Mouse (Mus musculus) lung, embryonic 14.5 days (tissue): ENCODE data around the gene Arhgap29. TPM values are rescaled to one million over a fixed set of nuclear protein-coding genes. Genes with fewer than 3 reads are reported as not detected.

Experiments used
- ATAC-seq: fragments of 200-750 bp; cut with Nextera tagmentation; 2 replicates; pipeline ENCODE4 v1.8.0; 2017; ENCODE audit warnings: mild to moderate bottlenecking, moderate TSS enrichment, moderate library complexity; ENCODE audit not compliant: insufficient read depth
- DNase-seq: peaks from one replicate; pipeline ENCODE4 v3.0.0-alpha.2; 2015
- H3K27ac ChIP-seq: fragments of 300-500 bp; sonication (generic); 2 replicates; pipeline ENCODE4 v1.5.1; 2014; ENCODE audit warnings: low read depth, mild to moderate bottlenecking, moderate library complexity
- H3K27me3 ChIP-seq: fragments of 300-500 bp; sonication (generic); 2 replicates; pipeline ENCODE4 v1.6.1; 2014; ENCODE audit warnings: low read length, control low read depth; ENCODE audit not compliant: insufficient read depth
- H3K36me3 ChIP-seq: fragments of 300-500 bp; sonication (generic); 2 replicates; pipeline ENCODE4 v1.6.1; 2014; ENCODE audit warnings: control low read depth; ENCODE audit not compliant: insufficient read depth
- H3K4me1 ChIP-seq: fragments of 300-500 bp; sonication (generic); 2 replicates; pipeline ENCODE4 v1.6.1; 2014; ENCODE audit warnings: antibody characterized with exemption, control low read depth; ENCODE audit not compliant: insufficient read depth
- H3K4me2 ChIP-seq: fragments of 300-500 bp; sonication (generic); 2 replicates; pipeline ENCODE4 v1.6.1; 2014; ENCODE audit warnings: mild to moderate bottlenecking
- H3K4me3 ChIP-seq: fragments of 300-500 bp; sonication (generic); 2 replicates; pipeline ENCODE4 v1.5.1; 2014; ENCODE audit warnings: low read depth, low read length
- H3K9ac ChIP-seq: fragments of 300-500 bp; sonication (generic); 2 replicates; pipeline ENCODE4 v1.6.1; 2014
- H3K9me3 ChIP-seq: fragments of 300-500 bp; sonication (generic); 2 replicates; pipeline ENCODE4 v1.6.1; 2016; ENCODE audit warnings: low read depth, low read length, control low read depth
- CTCF ChIP-seq: IDR thresholded peaks from 2 replicates; pipeline ENCODE4 v1.5.1; 2016; ENCODE audit warnings: antibody characterized with exemption, low read depth
- WGBS: fragments of 180-500 bp; shearing (Covaris S2); extraction: QIAGEN DNeasy Blood & Tissue Kit; methylation state at CpG from one replicate; pipeline ENCODE4 v1.1.7; 2014; 5-methylcytosine and 5-hydroxymethylcytosine counted together
- polyA plus RNA-seq: library from polyadenylated mRNA; unstranded; fragments of >200 nt; fragmentation: Nextera tagmentation; extraction: Ambion mirVana; gene quantifications from 2 replicates; pipeline ENCODE4 v1.2.1, GENCODE M21; 2014

The Arhgap29 gene
- polyA plus RNA-seq, 1 experiment from 2014 or later, result 66.2 TPM

- 47% methylated on average over 11 of the region's 11 CpGs for WGBS
- Histone ChIP-seq H3K9me3 (no peaks in the 10 kb centered on the region), H3K4me2 (no peak overlapping the region), H3K4me1 (peaks cover 9% of the 10 kb centered on the region; the same call in 1 of the 2 replicates), H3K4me3 (no peak overlapping the region), H3K27me3 (no peaks in the 10 kb centered on the region), H3K9ac (no peak overlapping the region), H3K36me3 (no peaks in the 10 kb centered on the region), H3K27ac (0 out of 2 replicates have a peak overlapping the region, but pooled peaks have one; percentile 25)
- no peak for TF ChIP-seq CTCF
- DNase-seq, result no peak
- 0 out of 2 replicates have a peak, but pooled peaks have one; percentile 35 for ATAC-seq
Measured at GRCm38 (mm10) chr3:121924768-121925486, 27.4 kb upstream of the Arhgap29 start.

DNA sequence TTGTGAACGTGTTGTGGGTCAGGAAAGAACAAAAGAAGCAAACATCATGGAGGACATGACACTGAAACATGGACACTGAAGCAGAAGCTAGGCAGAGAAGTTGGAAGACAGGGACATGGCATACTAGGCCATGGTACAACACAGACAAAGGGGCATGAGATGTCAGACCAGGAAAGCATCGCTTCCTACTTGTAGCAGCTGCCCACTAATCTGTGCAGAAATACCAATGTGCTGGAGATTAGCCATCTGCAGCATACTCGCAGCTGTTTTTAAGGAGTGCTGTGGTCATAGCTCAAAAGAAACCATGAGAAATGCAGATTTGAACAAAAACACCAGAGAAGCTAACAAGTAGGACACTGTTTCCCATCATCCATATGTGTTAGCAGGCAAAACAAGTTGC lies 24.7 kb upstream of the Arhgap29 start:
- Histone ChIP-seq H3K36me3 (no peaks in the 10 kb centered on the region), H3K9me3 (no peaks in the 10 kb centered on the region), H3K4me3 (no peak overlapping the region), H3K4me1 (peaks cover 9% of the 10 kb centered on the region; the same call in 1 of the 2 replicates), H3K9ac (no peak overlapping the region), H3K27ac (no peak overlapping the region), H3K27me3 (no peaks in the 10 kb centered on the region), H3K4me2 (no peak overlapping the region)
- 79% methylated on average over 3 of the region's 3 CpGs for WGBS
- DNase-seq, result no peak
- no peak for ATAC-seq
- no peak for TF ChIP-seq CTCF

DNA sequence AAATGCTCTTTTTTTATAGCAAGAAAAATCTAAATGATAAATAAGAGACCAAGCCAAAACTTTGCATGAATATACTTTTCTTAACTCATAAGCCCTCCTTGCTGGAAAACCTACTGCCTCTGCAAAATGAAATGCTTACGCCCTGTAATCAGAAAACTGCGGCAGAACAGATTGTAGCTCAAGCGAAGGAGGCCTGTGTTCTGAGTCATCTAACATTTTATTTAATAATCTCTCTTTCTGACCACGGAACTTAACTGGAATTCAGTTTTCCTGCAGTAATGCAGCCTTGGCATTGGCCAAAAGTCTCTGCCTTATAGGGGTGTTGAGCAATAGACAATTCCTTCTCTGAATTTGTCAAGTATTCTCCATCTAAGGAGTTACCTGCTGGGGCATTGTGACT lies 19.5 kb upstream of the Arhgap29 start:
- ATAC-seq, result no peak
- 75% methylated on average over 4 of the region's 4 CpGs for WGBS

DNA sequence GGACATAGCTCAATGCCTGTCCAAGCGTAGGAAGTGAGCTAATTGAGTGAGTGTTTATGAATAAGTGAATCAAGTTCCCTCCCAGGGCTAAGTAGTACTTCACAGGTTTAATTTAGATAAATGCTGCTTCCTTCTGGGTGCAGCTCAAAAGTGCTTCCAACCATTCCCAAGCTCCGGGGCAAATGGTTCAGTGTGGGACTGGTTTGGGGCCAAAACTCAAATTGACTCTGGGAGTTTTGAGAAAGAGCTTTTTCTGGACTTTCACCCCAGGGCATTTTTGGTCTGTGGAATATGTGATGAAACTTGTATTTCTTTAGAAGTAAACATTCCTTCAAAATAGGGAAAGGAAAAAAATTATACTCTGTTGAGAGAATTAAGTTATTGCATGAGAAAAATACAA lies 16.1 kb upstream of the Arhgap29 start:
- Histone ChIP-seq H3K4me3 (no peak overlapping the region), H3K27me3 (no peaks in the 10 kb centered on the region), H3K9ac (no peak overlapping the region), H3K9me3 (no peaks in the 10 kb centered on the region), H3K27ac (no peak overlapping the region), H3K4me1 (no peaks in the 10 kb centered on the region), H3K4me2 (no peak overlapping the region), H3K36me3 (no peaks in the 10 kb centered on the region)
- TF ChIP-seq CTCF, result no peak
- DNase-seq (no peak), ATAC-seq (no peak)
- 44% methylated on average over 2 of the region's 2 CpGs for WGBS

More for the DNA sequence above, 19.5 kb upstream of the Arhgap29 start:
- no peak overlapping the region for H3K4me3 ChIP-seq
- H3K27me3 ChIP-seq, result no peaks in the 10 kb centered on the region
- H3K27ac ChIP-seq, result no peak overlapping the region
- H3K4me1 ChIP-seq, result no peaks in the 10 kb centered on the region
- no peak overlapping the region for H3K9ac ChIP-seq
- H3K9me3 ChIP-seq, result no peaks in the 10 kb centered on the region
- no peaks in the 10 kb centered on the region for H3K36me3 ChIP-seq
- no peak for TF ChIP-seq CTCF
- no peak for DNase-seq
- no peak overlapping the region for H3K4me2 ChIP-seq

- TF ChIP-seq CTCF, result no peak
- DNase-seq, result no peak
- WGBS, result 83% methylated on average over 6 of the region's 6 CpGs
Measured at GRCm38 (mm10) chr3:121937036-121937435, 15.3 kb upstream of the Arhgap29 start.

DNA sequence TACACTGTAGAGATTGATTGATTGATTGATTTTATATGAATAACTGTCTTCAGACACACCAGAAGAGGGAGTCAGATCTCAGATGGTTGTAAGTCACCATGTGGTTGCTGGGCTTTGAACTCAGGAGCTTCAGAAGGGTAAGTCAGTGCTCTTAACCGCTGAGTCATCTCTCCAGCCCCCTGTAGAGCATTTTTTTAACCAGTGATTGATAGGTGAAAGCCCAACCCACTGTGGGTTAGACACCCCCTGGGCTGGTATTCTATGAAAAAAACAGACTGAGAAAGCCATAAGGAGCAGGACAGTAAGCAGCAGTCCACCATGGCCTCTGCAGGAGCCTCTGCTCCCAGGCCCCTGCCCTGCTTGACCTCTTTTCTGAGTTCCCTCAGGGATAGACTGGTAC lies 12.7 kb upstream of the Arhgap29 start:
- ATAC-seq (no peak), DNase-seq (no peak)
- H3K36me3 ChIP-seq, result no peaks in the 10 kb centered on the region
- H3K9ac ChIP-seq, result no peak overlapping the region
- H3K27me3 ChIP-seq, result no peaks in the 10 kb centered on the region
- no peak for TF ChIP-seq CTCF
- no peak overlapping the region for H3K27ac ChIP-seq
- H3K4me1 ChIP-seq, result no peaks in the 10 kb centered on the region
- H3K4me3 ChIP-seq, result no peak overlapping the region
- no peak overlapping the region for H3K4me2 ChIP-seq
- H3K9me3 ChIP-seq, result no peaks in the 10 kb centered on the region
- WGBS, result 59% methylated on average over 1 of the region's 1 CpGs

More at GRCm38 (mm10) chr3:121937036-121937435, 15.3 kb upstream of the Arhgap29 start:
- H3K27me3 ChIP-seq, result no peaks in the 10 kb centered on the region
- no peaks in the 10 kb centered on the region for H3K36me3 ChIP-seq
- no peak overlapping the region for H3K4me2 ChIP-seq
- H3K27ac ChIP-seq, result no peak overlapping the region
- no peaks in the 10 kb centered on the region for H3K4me1 ChIP-seq
- H3K9ac ChIP-seq, result no peak overlapping the region
- H3K4me3 ChIP-seq, result no peak overlapping the region
- ATAC-seq, result no peak
- H3K9me3 ChIP-seq, result no peaks in the 10 kb centered on the region

DNA sequence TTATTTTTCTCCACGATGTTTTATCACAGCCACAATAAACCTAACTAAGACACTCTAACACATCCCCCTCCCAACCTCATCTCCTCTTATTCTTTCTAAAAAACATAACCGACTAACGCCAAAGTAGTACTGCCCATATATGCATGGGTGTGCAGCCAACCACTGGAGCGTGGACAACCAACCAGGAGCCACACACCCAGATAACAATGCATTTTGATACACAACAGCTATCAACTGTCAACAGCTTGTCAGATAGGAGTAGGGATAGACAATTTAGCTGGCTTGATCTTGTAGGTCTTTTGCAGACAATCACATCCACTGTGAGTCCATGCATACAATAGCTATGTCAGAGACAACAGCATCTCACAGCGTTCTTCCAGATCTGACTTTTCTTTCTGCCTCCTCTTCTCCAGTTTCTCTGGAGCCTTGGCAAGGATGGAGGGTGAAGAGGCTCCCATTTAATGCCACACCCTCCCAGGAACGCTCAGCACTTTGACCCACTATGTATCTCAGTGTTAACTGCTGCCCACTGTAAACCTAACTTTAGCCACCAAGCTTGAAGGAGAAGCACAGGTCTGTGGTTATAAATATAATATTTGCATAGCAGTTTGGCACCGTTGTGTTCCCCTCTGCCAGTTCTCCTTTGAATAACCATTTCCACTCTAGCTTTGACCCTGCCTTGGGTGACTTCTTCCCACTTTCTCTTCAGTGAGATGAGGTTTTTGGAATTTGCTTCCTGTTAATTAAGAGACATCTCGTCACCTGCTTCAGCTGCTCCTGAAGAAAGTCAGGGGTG lies 12.0 kb upstream of the Arhgap29 start:
- no peak for TF ChIP-seq CTCF
- no peaks in the 10 kb centered on the region for H3K27me3 ChIP-seq
- ATAC-seq (no peak), DNase-seq (no peak)
- no peaks in the 10 kb centered on the region for H3K36me3 ChIP-seq
- H3K4me2 ChIP-seq, result no peak overlapping the region
- H3K9ac ChIP-seq, result no peak overlapping the region
- WGBS, result 71% methylated on average over 8 of the region's 8 CpGs
- H3K27ac ChIP-seq, result no peak overlapping the region
- H3K4me1 ChIP-seq, result no peaks in the 10 kb centered on the region
- H3K4me3 ChIP-seq, result no peak overlapping the region
- H3K9me3 ChIP-seq, result no peaks in the 10 kb centered on the region
